Mouse (Mus musculus) activated CD4-positive, CD25-positive, alpha-beta regulatory T cell, adult 4 months (primary cell): ENCODE measurements around the gene Gsk3a. TPM values are rescaled to one million over a fixed set of nuclear protein-coding genes. Genes with fewer than 3 reads are reported as not detected.

Experiments used
- ATAC-seq: one replicate; pipeline ENCODE4 v1.8.0; 2017
- polyA plus RNA-seq, 2 experiments: library from polyadenylated mRNA; unstranded; fragments of 100-300 nt; shearing (Covaris generic); gene quantifications; one replicate each; pipeline ENCODE4 v1.2.1; 2017

Gene Gsk3a
- polyA plus RNA-seq, 2 experiments from 2014 or later = 8.9 to 9.8 TPM

GRCm38 (mm10) chr7:25181331-25181790 lies 56.3 kb downstream of the Gsk3a start:
- ATAC-seq = peak; percentile 50

DNA sequence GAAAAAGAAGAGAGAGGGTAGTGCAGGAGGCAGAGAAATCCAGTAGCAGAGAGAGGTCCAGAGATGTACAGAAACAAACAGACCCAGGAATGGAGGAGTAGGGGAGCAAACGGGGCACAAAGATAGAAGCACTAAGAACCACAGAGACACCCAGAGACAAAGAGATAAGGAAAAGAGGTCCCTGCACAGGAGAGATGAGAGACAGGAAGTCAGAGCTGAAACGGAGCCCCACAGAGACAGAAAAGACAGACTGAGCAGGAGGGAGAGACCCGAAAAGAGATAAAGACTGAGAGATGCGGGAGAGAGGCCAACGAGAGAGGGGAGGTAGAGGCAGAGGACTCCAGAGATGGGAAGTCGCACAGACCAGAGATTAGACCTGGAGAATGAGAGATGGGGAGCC lies 57.1 kb downstream of the Gsk3a start:
- no peak for ATAC-seq

- peak; percentile 57 for ATAC-seq
Measured at GRCm38 (mm10) chr7:25179606-25180161, 58.0 kb downstream of the Gsk3a start, which contains the start of gene Pou2f2. TSS of gene Pou2f2 (minus strand) at chr7:25179726.

DNA sequence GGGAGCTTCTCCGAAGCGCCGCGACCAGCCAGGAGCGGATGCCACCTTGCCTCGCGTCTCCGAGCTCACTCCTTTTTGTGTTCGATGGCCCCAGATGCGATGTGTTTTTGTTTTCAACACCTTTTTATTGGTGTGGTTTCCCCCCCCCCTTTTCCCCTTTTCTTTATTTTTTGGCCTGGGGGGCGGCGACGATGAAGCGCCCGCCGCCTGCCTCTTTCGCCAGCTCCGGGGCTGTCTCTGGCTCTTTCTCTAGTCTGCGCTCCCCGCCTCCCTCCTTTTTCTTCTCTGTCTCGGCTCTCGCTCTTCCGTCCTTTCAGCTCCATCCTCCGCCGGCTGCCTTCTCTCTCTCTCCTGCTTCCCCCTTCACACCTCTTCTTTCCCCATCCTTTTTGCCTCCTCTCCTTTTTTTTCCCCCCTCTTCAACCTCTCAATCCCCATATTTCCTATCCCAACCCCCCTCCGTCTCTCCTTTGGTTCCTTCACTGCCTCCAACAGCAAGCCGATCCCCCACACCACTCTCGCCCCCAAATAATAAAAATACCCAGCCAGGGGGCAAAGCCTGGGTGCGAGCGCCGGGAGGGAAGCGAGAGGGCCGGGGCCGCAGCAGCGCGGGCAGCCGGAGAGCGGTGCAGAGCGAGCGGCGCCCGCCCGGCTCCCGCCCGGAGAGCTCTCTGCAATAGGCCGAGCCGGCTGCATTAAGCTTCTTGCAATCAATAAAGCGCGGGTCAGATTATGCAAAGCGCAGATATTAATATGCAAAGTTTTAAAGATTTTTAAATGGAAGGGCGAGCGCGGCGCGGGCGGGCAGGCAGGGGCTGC lies 58.7 kb downstream of the Gsk3a start:
- ATAC-seq = no peak

DNA sequence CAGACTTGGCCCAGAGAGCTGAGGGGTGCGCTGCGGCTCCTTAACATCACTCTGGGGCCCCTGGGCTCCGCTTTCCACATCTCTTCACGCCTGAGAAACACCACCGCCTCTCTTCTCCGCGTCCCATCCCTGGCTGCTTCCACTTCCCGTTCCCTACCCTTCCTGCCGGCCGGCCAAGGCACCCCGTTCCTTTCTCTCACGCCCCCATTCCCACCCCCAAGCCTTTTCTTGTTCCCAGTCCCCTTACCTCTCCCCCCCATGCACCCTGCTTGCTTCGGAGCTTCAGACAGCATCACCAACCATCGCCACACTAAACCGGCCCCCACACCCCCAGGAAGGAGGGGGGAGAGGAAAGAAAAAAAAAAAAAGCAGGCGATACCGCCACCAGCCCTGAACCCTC lies 59.3 kb downstream of the Gsk3a start:
- ATAC-seq = no peak

Other genes starting within 250 kb of the Gsk3a start
- under 1 TPM; 0.65 to 0.92 TPM for gene Atp1a3, start 231.9 kb downstream of the Gsk3a start, polyA plus RNA-seq
- gene Grik5, start 165.5 kb downstream of the Gsk3a start, polyA plus RNA-seq = 1 to 10 TPM; 2.2 to 2.4 TPM
- 10 to 100 TPM in 1 of 2 experiments, 1 to 10 TPM in 1; 8.9 to 14.2 TPM for gene Zfp574, start 165.3 kb downstream of the Gsk3a start, polyA plus RNA-seq
- 10 to 100 TPM; 19.1 to 25.3 TPM for gene Pou2f2, start 58.1 kb downstream of the Gsk3a start, polyA plus RNA-seq
- 10 to 100 TPM; 26.7 to 31.8 TPM for gene Dedd2, start 17.2 kb downstream of the Gsk3a start, polyA plus RNA-seq
- gene Zfp526, start 16.4 kb downstream of the Gsk3a start, polyA plus RNA-seq = 1 to 10 TPM; 2.6 to 4.0 TPM
- under 1 TPM; 0.28 to 0.38 TPM for gene Erf, start 12.9 kb upstream of the Gsk3a start, polyA plus RNA-seq
- gene Cic, start 29.9 kb upstream of the Gsk3a start, polyA plus RNA-seq = 10 to 100 TPM; 23.2 to 26.0 TPM
- gene Pafah1b3, start 60.1 kb upstream of the Gsk3a start, polyA plus RNA-seq = 10 to 100 TPM; 16.8 to 30.7 TPM
- gene Prr19, start 63.6 kb upstream of the Gsk3a start, polyA plus RNA-seq = not detected
- not detected for gene Tmem145, start 68.3 kb upstream of the Gsk3a start, polyA plus RNA-seq
- gene Megf8, start 79.3 kb upstream of the Gsk3a start, polyA plus RNA-seq = under 1 TPM in 1 of 2 experiments, not detected in 1; 0.03 TPM
- not detected for gene Cnfn, start 131.9 kb upstream of the Gsk3a start, polyA plus RNA-seq
- 10 to 100 TPM in 1 of 2 experiments, 1 to 10 TPM in 1; 8.5 to 10.7 TPM for gene Lipe, start 160.9 kb upstream of the Gsk3a start, polyA plus RNA-seq
- not detected for gene Cxcl17, start 175.0 kb upstream of the Gsk3a start, polyA plus RNA-seq
- under 1 TPM in 1 of 2 experiments, not detected in 1; 0.33 TPM for gene Ceacam1, start 239.8 kb upstream of the Gsk3a start, polyA plus RNA-seq